Mouse (Mus musculus) C2C12 (cell line): ENCODE measurements at regions not wholly inside any gene's neighbourhood (a gene's known extent, or its start where the extent isn't known, plus 50 kb on each side); places are given as distances from the start of the nearest gene placed in this dataset.

Experiments
- CEBPB ChIP-seq: IDR thresholded peaks from one replicate; pipeline ENCODE4 v1.6.1; 2011; ENCODE audit warnings: low read depth, mild to moderate bottlenecking, control low read depth, moderate library complexity
- CTCF ChIP-seq: IDR thresholded peaks from one replicate; pipeline ENCODE4 v1.5.1; 2011; ENCODE audit not compliant: control insufficient read depth, insufficient read depth, insufficient read length
- FOSL1 ChIP-seq: IDR thresholded peaks from one replicate; pipeline ENCODE4 v1.8.0; 2011; ENCODE audit warnings: mild to moderate bottlenecking, low read length; ENCODE audit not compliant: poor library complexity, insufficient read depth, severe bottlenecking
- MAX ChIP-seq: IDR thresholded peaks from one replicate; pipeline ENCODE4 v1.6.1; 2011; ENCODE audit warnings: mild to moderate bottlenecking, control low read depth
- MYOD1 ChIP-seq: IDR thresholded peaks from one replicate; pipeline ENCODE4 v1.6.1; 2011; ENCODE audit warnings: low read depth; ENCODE audit not compliant: control insufficient read depth, insufficient read length
- MYOG ChIP-seq: IDR thresholded peaks from one replicate; pipeline ENCODE4 v1.6.1; 2011; ENCODE audit not compliant: control insufficient read depth, insufficient read length; ENCODE audit errors: extremely low read depth
- USF1 ChIP-seq: IDR thresholded peaks from one replicate; pipeline ENCODE4 v1.6.1; 2011; ENCODE audit warnings: low read depth, mild to moderate bottlenecking, control low read depth, moderate library complexity

- TF ChIP-seq CTCF: no peak
- no peak for TF ChIP-seq MAX
- no peak for TF ChIP-seq MYOD1
- no peak for TF ChIP-seq USF1
- TF ChIP-seq CEBPB: no peak
- TF ChIP-seq FOSL1: no peak
- no peak for TF ChIP-seq MYOG
Observed at GRCm38 (mm10) chr3:57923061-57923460, 75.2 kb upstream of the Pfn2 start.
